Mouse (Mus musculus): Measurements from ENCODE around the gene Kif3c.

- TF ChIP-seq POLR2A (IDR thresholded peaks at IDR 0.05; ENCODE audit: insufficient read depth, low read length) (no peak), EP300 (IDR thresholded peaks at IDR 0.05; ENCODE audit: insufficient read depth, low read depth, low read length) (no peak), CTCF (IDR thresholded peaks at IDR 0.05; ENCODE audit: low read depth, low read length) (no peak)
Measured at GRCm38 (mm10) chr12:3350136-3350535, 14.8 kb upstream of the Kif3c start.

Data from ES-Bruce4 (cell line).